Mouse (Mus musculus): ENCODE measurements around the gene Olfr548-ps1.

DNA sequence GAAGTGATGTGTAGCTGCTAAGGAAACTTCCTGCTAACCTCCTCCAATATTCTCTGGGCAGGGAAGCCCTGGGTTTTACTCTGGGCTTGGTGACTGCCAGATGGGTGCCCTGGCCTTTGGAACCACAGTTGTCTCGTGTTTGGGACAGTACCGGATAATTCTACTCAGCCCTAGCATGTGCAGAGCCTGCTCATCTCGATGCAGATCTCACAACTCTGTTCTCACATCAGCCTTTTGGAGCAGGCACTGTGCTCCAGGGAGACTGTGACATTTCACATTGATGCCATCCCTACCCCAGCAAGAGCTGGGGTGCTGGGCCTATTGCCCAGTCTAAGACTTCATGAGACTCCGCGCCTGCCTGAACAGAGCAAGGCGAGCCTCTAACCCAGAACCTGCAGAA lies 32.0 kb upstream of the Olfr548-ps1 start:
- TF ChIP-seq POLR2A (IDR thresholded peaks at IDR 0.05; ENCODE audit: borderline replicate concordance, extremely low read depth, insufficient read depth, insufficient read length, poor library complexity, severe bottlenecking) (no peak), CTCF (IDR thresholded peaks at IDR 0.05; ENCODE audit: borderline replicate concordance, extremely low read depth, insufficient read depth, insufficient read length) (no peak)
